Mouse (Mus musculus) B cell, adult 2 months (primary cell): ENCODE results near the gene Gm11992.

Experiments
- DNase-seq, 2 experiments: peaks; one replicate each; pipeline ENCODE4 v3.0.0; 2022

Gm11992 gene

DNA sequence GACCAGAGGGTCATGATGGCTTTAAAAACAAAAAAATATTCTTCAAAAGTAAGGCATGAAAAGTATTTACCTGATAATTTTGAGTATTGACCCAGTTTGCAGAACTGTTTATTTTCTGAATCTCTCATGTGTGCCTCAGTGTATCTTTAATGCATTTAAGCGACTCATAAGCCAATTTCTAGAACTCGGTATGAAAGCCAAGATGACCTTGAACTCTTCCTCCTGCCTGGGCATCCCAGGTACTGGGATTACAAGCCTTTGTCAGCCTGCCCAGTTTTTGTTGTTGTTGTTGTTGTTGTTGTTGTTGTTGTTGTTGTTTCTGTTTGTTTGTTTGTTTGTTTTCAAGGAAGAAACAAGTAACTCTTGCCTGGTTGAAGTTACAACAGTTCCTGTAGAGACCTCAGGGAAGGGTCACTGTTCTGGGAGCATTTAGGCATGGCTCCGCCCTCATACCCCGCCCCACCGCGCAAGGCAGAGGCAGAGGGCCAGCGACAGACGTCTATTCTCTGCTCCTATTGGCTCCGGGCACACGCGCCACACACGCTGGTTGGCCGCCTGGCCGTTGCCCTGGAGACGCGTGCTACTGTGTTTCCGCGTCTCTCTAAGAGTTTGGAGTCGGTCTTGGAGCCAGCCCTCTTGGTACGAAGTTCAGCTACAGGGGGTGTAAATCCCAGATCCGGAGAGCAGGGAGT, at the start of gene Gm11992:
Gene Gm11992, plus strand, starts transcription at position 584 of the 692 bp plus-strand sequence.
- DNase-seq = peak; percentile 17 to 24

DNA sequence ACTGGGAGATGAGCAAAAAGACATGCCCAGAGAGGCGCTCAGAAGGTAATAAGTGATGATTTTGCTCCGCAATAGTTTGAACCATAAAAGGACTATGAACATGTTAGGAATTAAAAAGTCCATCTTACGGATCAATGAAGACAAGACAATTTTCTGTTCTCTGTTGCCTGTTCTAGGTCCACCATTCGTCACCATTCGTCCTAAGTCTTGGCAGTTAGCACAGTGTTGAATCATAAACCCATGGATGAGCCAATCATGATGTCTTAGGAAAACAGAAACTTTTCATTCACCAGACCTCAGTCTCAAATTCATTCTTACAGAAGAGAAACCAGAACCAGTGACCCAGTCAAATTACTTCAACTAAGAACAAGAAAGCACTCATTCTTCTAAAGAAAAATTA, 39.6 kb upstream of the Gm11992 start:
- no peak for DNase-seq

GRCm38 (mm10) chr11:9010416-9010815, 38.0 kb upstream of the Gm11992 start:
- no peak for DNase-seq

DNA sequence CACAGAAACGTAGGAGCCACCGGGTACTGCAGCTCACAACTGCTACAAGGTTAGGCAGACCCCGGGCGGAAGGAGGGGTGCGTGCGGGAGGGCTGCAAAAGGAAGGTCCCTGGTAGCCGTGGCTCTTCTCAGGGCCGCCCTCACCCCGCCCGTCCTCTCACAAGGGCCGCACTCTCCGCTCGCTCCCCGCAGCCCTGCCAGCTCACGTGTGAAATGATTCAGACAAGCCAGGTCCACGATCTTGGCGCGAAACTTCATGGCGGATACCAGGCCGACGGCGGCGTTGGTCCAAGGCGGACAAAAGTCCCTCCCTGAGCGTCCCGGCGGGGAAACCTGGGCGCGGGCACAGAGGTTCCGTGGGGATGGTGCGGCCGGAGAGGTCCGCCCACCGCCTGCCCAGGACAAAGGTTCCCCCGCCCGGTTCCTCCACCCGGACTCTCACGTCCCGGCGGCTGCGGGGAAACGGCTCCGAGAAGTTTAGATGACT, 37.5 kb upstream of the Gm11992 start, which contains the start of gene Hus1:
Gene Hus1, minus strand, starts transcription at position 339 of the 487 bp plus-strand sequence.
- DNase-seq = peak; percentile 82 to 85

GRCm38 (mm10) chr11:9011348-9011747, 37.0 kb upstream of the Gm11992 start:
- DNase-seq = no peak

DNA sequence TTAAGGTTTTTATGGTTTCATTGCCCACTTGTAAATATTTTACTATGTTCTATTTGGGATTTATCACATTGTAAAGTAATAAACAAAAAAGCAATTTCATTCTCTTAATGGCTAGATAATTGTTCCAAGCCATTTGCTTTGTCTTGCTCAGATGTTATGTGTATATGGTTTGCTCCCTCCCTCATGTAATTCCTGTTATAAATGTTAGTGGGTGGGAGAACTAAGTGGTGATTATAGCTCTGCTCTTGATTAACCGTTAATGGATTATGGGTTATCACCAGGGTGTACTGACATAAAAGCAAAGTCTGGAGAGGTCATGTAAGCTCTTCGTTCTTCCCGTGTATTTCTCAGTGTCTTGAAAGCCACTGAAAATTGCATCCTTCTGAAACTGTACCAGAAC, 33.7 kb upstream of the Gm11992 start:
- no peak for DNase-seq

DNA sequence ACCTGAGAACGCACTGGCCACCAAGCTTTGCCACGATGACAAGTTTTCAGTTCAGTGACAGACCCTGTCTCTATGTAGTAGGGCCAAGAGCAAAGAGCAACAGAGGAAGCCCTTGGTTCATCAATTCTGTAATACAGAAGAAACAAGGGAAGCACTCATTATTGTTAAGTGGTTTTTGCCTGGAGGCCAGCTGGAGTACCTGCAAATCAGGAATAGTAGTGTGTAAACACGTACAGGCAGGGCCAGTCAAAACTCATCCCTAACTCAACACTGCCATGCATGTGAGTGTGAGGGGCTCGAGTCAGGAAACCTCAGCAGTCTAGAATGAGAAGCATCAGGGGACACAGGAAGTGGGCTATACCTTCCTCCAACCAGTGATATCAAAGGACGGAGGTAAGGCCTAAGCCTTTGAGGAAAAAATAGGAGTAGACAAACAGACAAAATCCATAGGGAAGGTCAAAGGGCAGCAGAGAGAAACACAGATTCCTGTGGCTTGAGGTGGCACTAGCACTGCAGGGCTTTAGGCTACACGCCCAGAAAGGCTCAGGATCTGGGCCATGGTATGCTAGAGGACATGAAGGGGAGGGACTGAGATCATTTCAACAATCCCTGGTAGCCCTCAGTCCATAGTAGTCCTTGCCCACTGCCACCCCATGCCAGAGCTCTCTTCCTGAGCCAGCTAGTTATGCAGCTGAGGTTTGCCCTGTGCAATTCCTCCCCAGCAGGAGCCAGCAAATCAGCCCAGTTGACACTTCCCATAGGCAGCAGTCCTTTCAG, 29.7 kb upstream of the Gm11992 start:
- no peak for DNase-seq

- no peak for DNase-seq
Measured at GRCm38 (mm10) chr11:9020207-9020606, 28.2 kb upstream of the Gm11992 start.

- DNase-seq = no peak
Measured at GRCm38 (mm10) chr11:9024782-9025181, 23.6 kb upstream of the Gm11992 start.

DNA sequence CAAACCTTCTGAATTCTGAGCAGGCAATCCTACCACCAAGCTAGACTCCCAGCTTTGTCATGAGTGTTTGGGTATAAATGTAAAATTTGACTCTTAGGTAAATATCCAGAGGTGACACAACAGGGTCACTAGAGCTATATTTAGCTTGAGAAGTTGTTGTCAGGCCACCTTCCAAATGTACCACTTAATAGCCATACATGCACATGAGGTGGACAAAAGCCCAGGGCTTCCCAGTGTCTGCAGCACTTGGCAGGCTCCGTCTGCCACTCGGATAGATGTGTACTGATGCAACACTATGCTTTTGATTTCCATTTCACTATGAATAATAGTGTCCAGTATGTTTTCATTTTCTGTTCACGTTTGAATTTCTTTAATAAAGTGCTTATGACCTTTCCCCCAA, 23.2 kb upstream of the Gm11992 start:
- DNase-seq = no peak

DNA sequence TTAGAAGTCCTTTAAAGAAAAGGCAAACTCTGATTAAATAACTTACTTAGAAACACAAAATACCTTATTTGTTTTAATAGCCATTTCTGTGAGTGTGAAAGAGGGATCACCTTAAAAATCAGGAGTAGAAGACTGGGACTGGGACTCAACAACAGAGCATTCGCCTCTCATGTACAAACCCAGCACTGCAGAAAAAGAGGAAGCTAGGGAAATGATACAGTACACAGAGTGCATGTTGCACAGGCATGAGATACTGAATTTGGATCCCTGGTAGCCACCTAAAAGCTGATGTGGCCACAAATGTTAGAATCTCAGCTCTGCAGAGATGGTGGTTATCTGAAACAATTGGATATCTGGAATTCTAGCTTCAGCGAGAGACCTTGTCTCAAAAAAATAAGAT, 16.9 kb upstream of the Gm11992 start:
- no peak for DNase-seq

GRCm38 (mm10) chr11:9046546-9046945, 1.8 kb upstream of the Gm11992 start:
- no peak for DNase-seq

DNA sequence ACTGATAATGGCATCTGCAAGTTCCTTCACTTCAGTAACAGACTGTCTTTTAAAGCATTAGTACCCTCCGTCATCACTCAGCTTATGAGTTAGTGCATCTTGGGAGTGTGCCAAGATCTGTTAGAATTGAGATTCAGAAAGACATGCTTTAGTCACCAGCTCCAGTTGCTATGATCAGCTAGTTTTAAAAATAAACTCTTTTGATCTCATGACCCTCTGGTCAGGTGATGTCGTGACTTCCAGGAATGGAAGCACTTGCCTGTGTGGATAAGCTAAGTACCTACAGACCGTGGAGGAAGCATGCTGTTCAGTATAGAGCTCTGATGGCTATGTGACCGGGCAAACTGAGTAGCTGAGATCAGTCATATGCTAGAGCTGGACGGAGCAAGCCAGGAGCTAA, 1.4 kb upstream of the Gm11992 start:
- DNase-seq = no peak

- no peak for DNase-seq
Measured at GRCm38 (mm10) chr11:9048703-9049060, 288 bp downstream of the Gm11992 start, which contains the start of gene Sun3. Sun3 (minus strand) TSS chr11:9048991.

DNA sequence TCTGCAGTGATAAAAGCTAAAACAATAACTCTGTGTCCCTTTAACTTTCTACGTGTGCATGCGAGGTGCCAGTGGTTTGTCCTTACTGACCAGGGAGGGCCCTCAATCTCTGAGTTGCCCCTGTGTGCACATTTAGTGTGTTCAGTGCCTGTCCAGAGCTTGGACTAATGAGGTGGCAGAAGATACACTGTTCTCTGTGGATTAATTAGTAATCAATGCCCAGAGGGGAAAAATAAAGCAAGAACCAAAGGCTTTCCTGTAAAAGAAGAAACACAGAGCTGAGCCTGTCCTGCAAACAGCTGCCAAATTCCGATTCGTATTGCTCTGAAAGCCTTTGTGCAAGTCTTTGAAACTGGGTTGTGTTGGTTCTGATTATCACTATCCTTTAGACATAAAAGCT, 1.8 kb downstream of the Gm11992 start:
- no peak for DNase-seq

DNA sequence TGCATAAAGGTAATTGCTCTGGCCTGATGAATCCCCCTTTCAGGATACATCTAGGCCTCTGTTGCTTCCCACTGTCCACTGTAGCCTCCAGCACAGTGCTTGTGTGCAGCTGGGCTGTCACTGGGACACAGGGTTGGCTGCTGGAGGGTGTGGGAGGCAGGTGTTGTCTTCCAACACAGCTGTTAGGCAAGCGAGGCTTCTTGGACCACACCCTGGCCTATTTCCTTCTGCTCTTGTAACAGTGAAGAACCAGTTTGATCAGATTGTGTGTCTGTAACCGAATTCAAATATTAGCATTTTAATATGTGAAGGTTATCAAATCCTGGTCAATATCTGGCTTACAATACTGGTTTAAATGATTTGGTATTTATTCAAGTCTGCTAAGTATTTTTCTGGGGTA, 3.5 kb downstream of the Gm11992 start:
- DNase-seq = no peak

GRCm38 (mm10) chr11:9056937-9057336, 8.5 kb downstream of the Gm11992 start:
- no peak for DNase-seq

DNA sequence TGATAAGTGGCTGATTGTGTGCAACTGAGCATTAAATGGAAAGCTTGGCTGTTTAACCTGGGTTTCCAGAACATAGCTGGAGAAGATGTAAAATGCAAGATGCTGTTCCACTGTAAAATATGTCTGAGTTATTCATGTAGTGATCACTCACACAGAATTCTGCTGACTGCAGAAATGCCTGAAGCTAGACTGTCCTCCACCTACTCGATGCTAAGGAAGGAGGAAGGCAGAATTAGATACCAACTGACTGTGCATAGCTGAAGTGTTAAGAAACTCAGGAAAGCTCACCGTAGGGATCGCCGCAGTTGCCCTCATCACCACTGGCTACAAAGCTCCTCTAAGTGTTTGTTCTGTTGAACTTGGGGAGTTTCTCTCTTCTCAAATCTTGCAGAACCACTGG, 9.3 kb downstream of the Gm11992 start:
- DNase-seq = no peak

GRCm38 (mm10) chr11:9060029-9060428, 11.6 kb downstream of the Gm11992 start:
- DNase-seq = no peak

- no peak for DNase-seq
Measured at GRCm38 (mm10) chr11:9060484-9060883, 12.1 kb downstream of the Gm11992 start.

- DNase-seq = no peak
Measured at GRCm38 (mm10) chr11:9076444-9076843, 28.1 kb downstream of the Gm11992 start.

- DNase-seq = no peak
Measured at GRCm38 (mm10) chr11:9113189-9113588, 64.8 kb downstream of the Gm11992 start.

DNA sequence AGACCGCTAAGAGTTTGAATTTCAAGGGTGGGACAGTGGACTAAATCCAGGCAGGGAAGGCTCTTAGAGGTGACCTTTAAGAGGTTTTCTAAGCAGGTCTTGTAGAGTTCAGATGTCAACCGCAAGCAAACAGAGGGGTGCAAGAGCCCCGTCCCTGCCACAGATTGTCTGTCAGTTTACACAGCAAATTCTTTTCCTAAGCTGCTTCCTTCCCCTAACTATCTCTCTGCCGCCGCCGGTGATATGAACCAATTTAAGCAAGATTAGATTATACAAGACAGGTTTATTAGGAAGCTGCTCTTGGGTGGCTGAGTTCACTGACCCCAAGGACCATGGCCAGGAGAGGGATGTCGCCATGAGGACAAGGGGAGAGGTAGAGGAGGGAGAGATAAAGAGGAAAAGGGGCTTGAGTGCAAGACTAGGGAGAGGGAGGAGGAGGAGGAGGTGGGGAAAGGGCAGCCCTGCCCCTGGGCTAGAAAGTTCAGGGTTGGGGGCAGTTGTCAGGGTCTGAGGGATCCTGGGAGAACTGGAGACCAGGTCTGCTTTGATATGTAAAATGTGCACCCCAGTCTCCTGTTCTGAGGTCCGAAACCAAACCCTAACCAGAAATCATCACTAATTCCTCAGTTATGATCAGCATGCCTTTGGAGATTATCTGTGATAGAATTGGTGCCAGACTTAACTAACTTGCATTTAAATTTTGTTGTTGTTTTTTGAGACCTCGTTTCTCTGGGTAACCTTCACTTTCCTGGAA, 67.2 kb downstream of the Gm11992 start:
- DNase-seq = no peak
